Mouse (Mus musculus) hindbrain, embryonic 14.5 days (tissue): ENCODE measurements at regions not wholly inside any gene's neighbourhood (a gene's known extent, or its start where the extent isn't known, plus 50 kb on each side); places are given as distances from the start of the nearest gene placed in this dataset.

ENCODE experiments used
- ATAC-seq: fragments of 200-750 bp; cut with Nextera tagmentation; 2 replicates; pipeline ENCODE4 v1.8.0; 2017; ENCODE audit warnings: moderate number of reproducible peaks, mild to moderate bottlenecking, moderate TSS enrichment, moderate library complexity; ENCODE audit not compliant: low FRiP score
- DNase-seq: peaks from one replicate; pipeline ENCODE4 v3.0.0-alpha.2; 2015; ENCODE audit warnings: low spot score
- H3K27ac ChIP-seq: fragments of 300-500 bp; sonication (generic); 2 replicates; pipeline ENCODE4 v1.5.1; 2014; ENCODE audit warnings: mild to moderate bottlenecking, moderate library complexity
- H3K27me3 ChIP-seq: fragments of 300-500 bp; sonication (generic); 2 replicates; pipeline ENCODE4 v1.6.1; 2014; ENCODE audit warnings: mild to moderate bottlenecking, low read length, mixed read lengths; ENCODE audit not compliant: control insufficient read depth, insufficient read depth
- H3K36me3 ChIP-seq: fragments of 300-500 bp; sonication (generic); replicated peaks from 2 replicates; pipeline ENCODE4 v1.6.1; 2014; ENCODE audit not compliant: control insufficient read depth, insufficient read depth
- H3K4me1 ChIP-seq: fragments of 300-500 bp; sonication (generic); replicated peaks from 2 replicates; pipeline ENCODE4 v1.6.1; 2014; ENCODE audit warnings: antibody characterized with exemption, low read length, mixed read lengths; ENCODE audit not compliant: control insufficient read depth, insufficient read depth
- H3K4me2 ChIP-seq: fragments of 300-500 bp; sonication (generic); replicated peaks from 2 replicates; pipeline ENCODE4 v1.6.1; 2014; ENCODE audit warnings: mild to moderate bottlenecking, moderate library complexity
- H3K4me3 ChIP-seq: fragments of 300-500 bp; sonication (generic); replicated peaks from 2 replicates; pipeline ENCODE4 v1.5.1; 2014; ENCODE audit warnings: mild to moderate bottlenecking, low read length
- H3K9ac ChIP-seq: fragments of 300-500 bp; sonication (generic); 2 replicates; pipeline ENCODE4 v1.6.1; 2014
- H3K9me3 ChIP-seq: fragments of 300-500 bp; sonication (generic); 2 replicates; pipeline ENCODE4 v1.6.1; 2016; ENCODE audit warnings: low read length; ENCODE audit not compliant: control insufficient read depth
- WGBS: fragments of 180-500 bp; shearing (Covaris S2); extraction: QIAGEN DNeasy Blood & Tissue Kit; methylation state at CpG from one replicate; pipeline ENCODE4 v1.1.7; 2014; 5-methylcytosine and 5-hydroxymethylcytosine counted together

DNA sequence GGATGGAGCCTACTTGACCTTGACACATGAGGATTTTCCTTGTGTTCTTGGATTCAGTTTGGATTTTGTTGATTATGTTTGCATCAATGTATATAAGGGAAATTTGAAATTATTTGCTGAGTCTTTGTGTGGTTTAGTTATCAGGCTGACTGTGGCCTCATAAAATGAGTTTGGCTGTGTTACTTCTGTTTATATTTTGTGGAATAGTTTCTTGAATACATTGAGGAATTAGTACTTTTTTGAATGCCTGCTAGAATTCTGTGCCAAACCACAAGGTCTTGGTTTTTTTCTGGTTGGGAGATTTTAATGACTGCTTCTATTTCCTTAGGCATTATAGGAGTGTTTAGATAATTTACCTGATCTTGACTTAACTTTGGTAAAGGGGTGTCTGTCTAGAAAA, 1018.5 kb downstream of the Zpld1 start:
- Histone ChIP-seq H3K4me2 (no peak overlapping the region), H3K27me3 (no peaks in the 10 kb centered on the region), H3K4me3 (no peak overlapping the region), H3K9ac (no peak overlapping the region), H3K9me3 (no peaks in the 10 kb centered on the region), H3K36me3 (no peaks in the 10 kb centered on the region), H3K27ac (no peak overlapping the region), H3K4me1 (no peaks in the 10 kb centered on the region)
- no peak for ATAC-seq
- no peak for DNase-seq

DNA sequence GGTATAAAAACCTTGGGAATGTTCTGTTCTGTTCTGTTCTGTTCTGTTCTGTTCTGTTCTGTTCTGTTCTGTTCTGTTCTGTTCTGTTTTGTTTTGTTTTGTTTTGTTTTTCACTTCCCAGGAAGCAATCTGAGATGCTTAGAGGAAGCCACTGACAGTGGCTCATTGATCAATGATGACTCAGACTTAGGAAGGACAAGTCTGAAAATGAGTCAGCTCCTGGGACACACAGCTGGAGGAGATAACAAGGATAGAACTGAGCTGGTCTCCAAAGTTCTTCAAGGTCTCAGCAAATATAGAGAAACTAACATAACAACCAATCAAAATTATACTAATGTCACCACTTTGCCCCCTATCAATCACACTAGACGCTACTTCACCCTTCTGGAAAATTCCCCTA, 1033.9 kb downstream of the Zpld1 start:
- ATAC-seq: no peak

DNA sequence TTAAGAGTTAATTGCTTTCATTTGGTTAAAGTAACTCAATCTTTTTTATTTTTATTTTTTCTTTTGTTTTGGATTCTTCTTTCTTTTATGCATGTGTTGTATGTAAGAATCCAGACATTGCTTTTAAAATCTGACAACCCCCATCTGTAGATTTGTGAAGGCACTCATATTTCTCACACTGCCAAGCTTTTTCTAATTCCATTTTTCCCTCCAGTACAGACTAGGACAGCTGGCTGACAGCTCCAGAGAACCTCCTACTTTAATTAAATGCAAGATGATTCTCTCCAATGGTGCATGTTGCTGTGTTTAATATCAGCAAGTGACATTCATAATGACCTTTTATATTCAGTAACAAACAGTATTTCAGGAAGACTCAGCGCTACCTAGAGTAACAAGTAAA, 1038.5 kb downstream of the Zpld1 start:
- Histone ChIP-seq H3K4me2 (no peak overlapping the region), H3K4me3 (no peak overlapping the region), H3K27ac (no peak overlapping the region), H3K9ac (no peak overlapping the region), H3K4me1 (no peaks in the 10 kb centered on the region), H3K36me3 (no peaks in the 10 kb centered on the region), H3K9me3 (no peaks in the 10 kb centered on the region), H3K27me3 (no peaks in the 10 kb centered on the region)
- DNase-seq (no peak), ATAC-seq (no peak)
- 71% methylated on average over 1 of the region's 1 CpGs for WGBS

More for the DNA sequence above, 1033.9 kb downstream of the Zpld1 start:
- Histone ChIP-seq H3K4me2 (no peak overlapping the region), H3K36me3 (no peaks in the 10 kb centered on the region), H3K27me3 (no peaks in the 10 kb centered on the region), H3K9ac (no peak overlapping the region), H3K27ac (no peak overlapping the region), H3K9me3 (no peaks in the 10 kb centered on the region), H3K4me3 (no peak overlapping the region), H3K4me1 (no peaks in the 10 kb centered on the region)
- WGBS: 62% methylated on average over 1 of the region's 1 CpGs
- DNase-seq: no peak

DNA sequence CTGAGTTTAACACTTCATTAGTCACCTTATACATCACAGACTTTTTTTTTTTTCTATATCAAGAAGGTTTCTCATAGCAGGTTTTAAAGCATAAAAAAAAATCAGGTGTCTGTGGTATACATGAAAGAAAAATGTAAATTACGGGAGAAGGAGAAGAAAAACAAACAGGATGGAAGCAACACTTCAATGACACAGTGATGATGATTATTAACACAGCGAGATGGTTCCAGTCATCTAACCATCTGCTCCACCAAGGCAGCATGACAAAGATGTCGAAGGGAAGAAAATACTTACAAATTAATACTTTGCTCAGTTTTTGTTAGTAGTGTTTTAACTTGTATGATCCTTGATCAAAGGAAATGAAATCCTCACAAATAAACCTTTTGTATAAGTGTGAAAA, 1050.9 kb downstream of the Zpld1 start:
- Histone ChIP-seq H3K27me3 (no peaks in the 10 kb centered on the region), H3K4me1 (no peaks in the 10 kb centered on the region), H3K27ac (no peak overlapping the region), H3K4me3 (no peak overlapping the region), H3K9me3 (no peaks in the 10 kb centered on the region), H3K9ac (no peak overlapping the region), H3K4me2 (no peak overlapping the region), H3K36me3 (no peaks in the 10 kb centered on the region)
- 87% methylated on average over 3 of the region's 3 CpGs for WGBS
- ATAC-seq: no peak
- no peak for DNase-seq

DNA sequence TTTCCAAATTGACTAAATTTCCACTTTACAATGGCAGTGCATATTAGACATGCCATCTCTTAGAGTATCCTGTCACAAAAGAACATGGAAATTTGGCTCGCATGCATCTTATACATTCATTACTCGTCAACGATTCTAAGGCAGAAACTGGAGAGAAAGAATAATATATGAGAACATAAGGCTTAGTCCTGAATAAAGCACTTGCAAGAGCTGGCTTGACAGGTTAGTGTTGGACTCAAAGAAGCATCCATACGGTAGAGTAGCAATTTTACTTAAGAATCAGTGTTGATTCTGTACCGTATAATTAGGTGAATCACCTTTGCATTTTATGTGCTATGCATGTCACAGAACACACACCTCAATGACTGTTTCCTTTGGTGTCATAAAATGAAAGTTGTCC, 1051.4 kb downstream of the Zpld1 start:
- Histone ChIP-seq H3K27me3 (no peaks in the 10 kb centered on the region), H3K36me3 (no peaks in the 10 kb centered on the region), H3K4me1 (no peaks in the 10 kb centered on the region), H3K9me3 (no peaks in the 10 kb centered on the region), H3K9ac (no peak overlapping the region), H3K4me2 (no peak overlapping the region), H3K27ac (no peak overlapping the region), H3K4me3 (no peak overlapping the region)
- DNase-seq (no peak), ATAC-seq (no peak)
- WGBS: 84% methylated on average over 5 of the region's 5 CpGs

DNA sequence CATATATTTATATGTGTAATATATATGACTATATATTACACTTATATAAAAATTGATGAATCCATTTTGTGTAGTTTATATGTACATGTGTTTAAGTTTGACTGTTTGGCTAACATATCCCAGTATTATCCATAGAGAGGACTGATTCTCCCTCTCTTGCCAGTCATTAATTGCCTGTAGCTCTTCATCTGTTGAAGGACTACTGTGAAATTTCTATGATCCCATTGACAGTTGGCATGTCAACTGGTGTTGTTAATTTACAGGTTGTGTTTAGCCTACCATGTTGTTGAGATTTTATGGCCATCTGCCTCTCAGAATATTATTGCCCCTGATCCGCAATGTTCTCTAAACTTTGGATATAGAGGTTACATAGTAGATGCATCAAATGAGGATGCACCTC, 1058.3 kb downstream of the Zpld1 start:
- Histone ChIP-seq H3K36me3 (no peaks in the 10 kb centered on the region), H3K4me1 (no peaks in the 10 kb centered on the region), H3K4me3 (no peak overlapping the region), H3K9ac (no peak overlapping the region), H3K4me2 (no peak overlapping the region), H3K27me3 (no peaks in the 10 kb centered on the region), H3K9me3 (no peaks in the 10 kb centered on the region), H3K27ac (no peak overlapping the region)
- WGBS: 94% methylated on average over 1 of the region's 1 CpGs
- no peak for DNase-seq
- no peak for ATAC-seq

DNA sequence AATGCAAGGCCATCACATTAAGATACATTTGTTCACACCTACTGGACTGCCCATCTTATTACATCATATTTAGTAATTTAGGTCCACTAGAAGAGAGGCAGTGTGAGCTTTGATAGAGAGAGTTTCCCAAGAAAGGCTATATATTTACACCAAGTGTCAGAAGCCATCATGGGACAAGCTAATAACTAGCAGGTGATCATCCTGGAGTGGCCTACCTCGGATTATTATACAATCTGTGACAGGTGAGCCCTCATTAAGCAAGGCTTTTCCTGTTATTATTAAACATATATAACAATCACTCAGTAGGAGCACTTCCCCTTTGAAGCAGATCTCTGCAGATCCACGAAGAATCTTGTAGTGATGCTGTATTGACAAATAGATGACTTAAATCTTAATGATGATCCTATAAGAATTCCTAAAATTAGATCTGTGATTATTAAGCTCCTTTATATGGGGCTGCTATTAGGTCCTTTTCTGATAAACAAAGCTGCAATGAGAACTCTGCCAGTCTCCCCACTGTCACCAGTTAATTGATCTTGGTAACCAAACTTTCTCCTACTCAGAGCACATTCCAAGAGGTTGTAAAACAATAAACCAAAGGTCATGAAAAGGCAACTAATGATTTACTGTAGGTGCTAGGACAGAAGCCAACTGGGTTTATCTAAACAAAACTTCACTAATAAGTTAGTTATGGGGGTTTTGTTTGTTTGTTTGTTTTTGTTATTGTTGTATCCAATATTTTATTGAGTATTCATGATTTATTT, 1068.2 kb downstream of the Zpld1 start:
- H3K4me2 ChIP-seq: no peak overlapping the region
- ATAC-seq: no peak
- no peak overlapping the region for H3K9ac ChIP-seq

DNA sequence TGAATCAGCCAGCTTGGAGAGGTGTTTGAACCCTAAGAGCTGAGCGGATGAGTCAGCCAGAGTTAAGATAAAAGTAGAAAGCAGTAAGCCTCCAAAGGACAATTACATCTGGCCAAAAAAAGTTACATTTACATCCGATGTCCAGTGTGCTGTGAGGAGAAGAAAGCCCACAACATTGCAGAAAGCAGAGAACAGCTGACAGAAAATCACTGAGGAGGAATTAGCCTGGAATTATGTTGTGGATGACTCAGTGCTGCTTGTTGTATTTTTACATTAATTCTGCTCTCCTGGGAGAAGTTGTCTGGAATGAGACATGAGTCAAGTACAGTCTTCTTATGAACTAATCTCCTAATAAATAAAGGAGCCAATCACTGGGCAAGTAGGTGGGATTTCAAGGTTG, 1071.6 kb downstream of the Zpld1 start:
- DNase-seq (no peak), ATAC-seq (no peak)
- Histone ChIP-seq H3K27me3 (no peaks in the 10 kb centered on the region), H3K36me3 (no peaks in the 10 kb centered on the region), H3K9ac (no peak overlapping the region), H3K4me1 (no peaks in the 10 kb centered on the region), H3K4me2 (no peak overlapping the region), H3K9me3 (no peaks in the 10 kb centered on the region), H3K27ac (no peak overlapping the region), H3K4me3 (no peak overlapping the region)
- WGBS: 95% methylated on average over 2 of the region's 2 CpGs

More for the DNA sequence above, 1068.2 kb downstream of the Zpld1 start:
- H3K4me3 ChIP-seq: no peak overlapping the region
- H3K27me3 ChIP-seq: no peaks in the 10 kb centered on the region
- no peaks in the 10 kb centered on the region for H3K36me3 ChIP-seq
- DNase-seq: no peak
- H3K27ac ChIP-seq: no peak overlapping the region
- no peaks in the 10 kb centered on the region for H3K9me3 ChIP-seq
- WGBS: 58% methylated on average over 2 of the region's 2 CpGs
- H3K4me1 ChIP-seq: no peaks in the 10 kb centered on the region

DNA sequence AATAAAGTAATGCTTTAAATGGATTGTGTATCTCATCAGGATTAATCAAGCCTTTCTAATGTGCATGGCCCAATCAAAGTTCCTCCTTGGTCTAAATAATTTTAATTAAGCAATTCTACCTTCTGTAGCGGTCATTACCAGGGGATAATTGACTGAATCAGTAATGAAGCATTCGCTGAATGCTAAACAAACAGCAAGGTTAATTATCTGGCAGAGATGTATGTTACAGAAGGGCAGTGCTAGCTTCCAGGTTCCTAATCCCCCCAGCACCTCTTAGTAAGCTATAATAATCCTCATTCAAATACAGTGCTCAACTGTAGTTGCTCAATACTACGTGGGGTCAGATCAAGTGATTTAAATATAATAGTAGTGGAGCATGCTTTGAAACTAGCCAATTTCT, 1102.6 kb downstream of the Zpld1 start:
- DNase-seq (no peak), ATAC-seq (peak; percentile 31; the same call in 1 of the 2 replicates)
- WGBS: 40% methylated on average over 3 of the region's 3 CpGs
- H3K4me2 ChIP-seq: no peak overlapping the region
- H3K27me3 ChIP-seq: no peaks in the 10 kb centered on the region
- H3K27ac ChIP-seq: no peak overlapping the region
- H3K4me1 ChIP-seq: no peaks in the 10 kb centered on the region
- no peaks in the 10 kb centered on the region for H3K36me3 ChIP-seq
- no peaks in the 10 kb centered on the region for H3K9me3 ChIP-seq
- no peak overlapping the region for H3K4me3 ChIP-seq
- no peak overlapping the region for H3K9ac ChIP-seq

DNA sequence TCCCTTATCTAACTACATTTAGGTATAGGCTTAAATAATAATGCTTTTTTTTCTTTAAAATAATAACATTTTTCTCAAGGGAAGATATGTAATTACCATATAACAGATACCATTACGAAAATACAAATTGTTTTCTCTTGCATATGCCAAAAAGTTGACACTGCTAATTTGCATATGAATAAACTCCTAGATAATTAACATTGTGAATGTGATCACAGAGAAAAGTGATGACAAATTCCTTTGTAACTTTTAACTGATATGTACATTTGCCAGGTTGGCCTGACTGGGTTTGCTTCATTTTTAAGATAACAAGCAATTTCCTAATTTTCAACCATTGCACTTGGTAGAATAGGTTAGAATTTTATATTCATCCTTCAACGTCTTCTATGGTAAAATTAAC, 1103.1 kb downstream of the Zpld1 start:
- no peak for ATAC-seq
- Histone ChIP-seq H3K27ac (no peak overlapping the region), H3K4me2 (no peak overlapping the region), H3K4me1 (no peaks in the 10 kb centered on the region), H3K4me3 (no peak overlapping the region), H3K36me3 (no peaks in the 10 kb centered on the region), H3K27me3 (no peaks in the 10 kb centered on the region), H3K9ac (no peak overlapping the region), H3K9me3 (no peaks in the 10 kb centered on the region)
- DNase-seq: no peak
- WGBS: 46% methylated on average over 2 of the region's 2 CpGs
